Mouse (Mus musculus) neutrophil, adult 5-6 weeks (primary cell): ENCODE results near the gene Ctdspl. TPM values are rescaled to one million over a fixed set of nuclear protein-coding genes. Genes with fewer than 3 reads are reported as not detected.

ENCODE experiments used
- ATAC-seq: fragments of 151-379, 151-347 bp; 2 replicates; pipeline ENCODE4 v1.8.0; 2017; ENCODE audit warnings: mild to moderate bottlenecking, moderate TSS enrichment; ENCODE audit not compliant: insufficient number of reproducible peaks, poor library complexity, low FRiP score, severe bottlenecking; ENCODE audit errors: extremely low read depth
- total RNA-seq: library from RNA; stranded (forward); fragments of 200-1000 nt; gene quantifications from 2 replicates; pipeline ENCODE4 v1.2.3, GENCODE M21; 2017

The Ctdspl gene
- total RNA-seq, 1 experiment from 2014 or later: 0.35 TPM

GRCm38 (mm10) chr9:119035836-119036235 is 109.6 kb downstream of the Ctdspl start:
- no peak for ATAC-seq

GRCm38 (mm10) chr9:119037076-119037730 is 111.0 kb downstream of the Ctdspl start:
- ATAC-seq: no peak

- no peak for ATAC-seq
Measured at GRCm38 (mm10) chr9:119038574-119038973, 112.3 kb downstream of the Ctdspl start.

GRCm38 (mm10) chr9:119040101-119040775 is 114.0 kb downstream of the Ctdspl start:
- ATAC-seq: no peak

- ATAC-seq: no peak
Measured at GRCm38 (mm10) chr9:119048182-119048903, 122.1 kb downstream of the Ctdspl start.

- no peak for ATAC-seq
Measured at GRCm38 (mm10) chr9:119051158-119051557, 124.9 kb downstream of the Ctdspl start.

GRCm38 (mm10) chr9:119052154-119052944 is 126.1 kb downstream of the Ctdspl start, which contains the start of gene Vill:
TSS of gene Vill (plus strand) at chr9:119052778.
- no peak for ATAC-seq

GRCm38 (mm10) chr9:119053964-119054576 is 127.8 kb downstream of the Ctdspl start:
- no peak for ATAC-seq

GRCm38 (mm10) chr9:119055336-119055735 is 129.1 kb downstream of the Ctdspl start:
- ATAC-seq: no peak

- ATAC-seq: no peak
Measured at GRCm38 (mm10) chr9:119058245-119058644, 132.0 kb downstream of the Ctdspl start.

- ATAC-seq: no peak
Measured at GRCm38 (mm10) chr9:119060701-119061100, 134.4 kb downstream of the Ctdspl start.

- no peak for ATAC-seq
Measured at GRCm38 (mm10) chr9:119063036-119063644, 136.9 kb downstream of the Ctdspl start.

- no peak for ATAC-seq
Measured at GRCm38 (mm10) chr9:119064296-119064695, 138.0 kb downstream of the Ctdspl start.

GRCm38 (mm10) chr9:119067601-119068000 is 141.3 kb downstream of the Ctdspl start:
- ATAC-seq: no peak

- no peak for ATAC-seq
Measured at GRCm38 (mm10) chr9:119068266-119068665, 142.0 kb downstream of the Ctdspl start.

- ATAC-seq: no peak
Measured at GRCm38 (mm10) chr9:119070173-119070825, 144.0 kb downstream of the Ctdspl start.

GRCm38 (mm10) chr9:119071786-119072185 is 145.5 kb downstream of the Ctdspl start:
- ATAC-seq: no peak
